Mouse (Mus musculus) ES-CJ7 (cell line): ENCODE measurements at regions not wholly inside any gene's neighbourhood (a gene's known extent, or its start where the extent isn't known, plus 50 kb on each side); places are given as distances from the start of the nearest gene placed in this dataset.
A peak's percentile ranks its signal among the peaks of the same experiment; 100 is the strongest.
"Not testable (repeated sequence)": the region's sequence is repeated elsewhere in the genome, so short reads cannot be mapped to it uniquely, and the experiment has no call there.

Source experiments
- DNase-seq: peaks from one replicate; pipeline ENCODE4 v3.0.0; 2011; ENCODE audit warnings: low read depth, low spot score

- no peak for DNase-seq
Observed at GRCm38 (mm10) chrX:50504047-50504446, 75.7 kb upstream of the Olfr1324 start.

- peak; percentile 9 for DNase-seq
Observed at GRCm38 (mm10) chrX:50501181-50501580, 72.9 kb upstream of the Olfr1324 start.

- not testable (repeated sequence) for DNase-seq
Observed at GRCm38 (mm10) chrX:50490477-50490967, 62.2 kb upstream of the Olfr1324 start.
